Mouse (Mus musculus): ENCODE measurements around the gene Hsdl2.

Gene Hsdl2

DNA sequence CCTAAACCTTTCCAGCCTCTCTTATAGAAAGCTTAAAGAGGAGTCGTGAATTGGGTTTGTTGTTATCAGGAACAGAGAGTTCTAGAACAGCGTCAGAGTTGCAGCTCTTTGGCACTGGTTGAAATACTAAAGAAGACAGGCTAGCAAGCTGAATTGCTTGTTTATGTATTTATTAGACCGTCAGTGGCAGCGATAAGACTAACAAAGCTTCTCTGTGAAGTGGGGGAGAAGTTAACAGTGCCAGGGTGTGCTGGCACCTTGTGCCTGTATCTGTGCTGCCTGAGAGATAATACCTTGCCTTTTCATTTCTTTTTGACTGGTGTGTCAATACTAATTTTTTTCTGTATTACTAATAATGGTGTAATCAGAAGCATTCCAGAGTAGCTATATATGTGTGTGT, 46.9 kb downstream of the Hsdl2 start:
- no peak for DNase-seq

DNA sequence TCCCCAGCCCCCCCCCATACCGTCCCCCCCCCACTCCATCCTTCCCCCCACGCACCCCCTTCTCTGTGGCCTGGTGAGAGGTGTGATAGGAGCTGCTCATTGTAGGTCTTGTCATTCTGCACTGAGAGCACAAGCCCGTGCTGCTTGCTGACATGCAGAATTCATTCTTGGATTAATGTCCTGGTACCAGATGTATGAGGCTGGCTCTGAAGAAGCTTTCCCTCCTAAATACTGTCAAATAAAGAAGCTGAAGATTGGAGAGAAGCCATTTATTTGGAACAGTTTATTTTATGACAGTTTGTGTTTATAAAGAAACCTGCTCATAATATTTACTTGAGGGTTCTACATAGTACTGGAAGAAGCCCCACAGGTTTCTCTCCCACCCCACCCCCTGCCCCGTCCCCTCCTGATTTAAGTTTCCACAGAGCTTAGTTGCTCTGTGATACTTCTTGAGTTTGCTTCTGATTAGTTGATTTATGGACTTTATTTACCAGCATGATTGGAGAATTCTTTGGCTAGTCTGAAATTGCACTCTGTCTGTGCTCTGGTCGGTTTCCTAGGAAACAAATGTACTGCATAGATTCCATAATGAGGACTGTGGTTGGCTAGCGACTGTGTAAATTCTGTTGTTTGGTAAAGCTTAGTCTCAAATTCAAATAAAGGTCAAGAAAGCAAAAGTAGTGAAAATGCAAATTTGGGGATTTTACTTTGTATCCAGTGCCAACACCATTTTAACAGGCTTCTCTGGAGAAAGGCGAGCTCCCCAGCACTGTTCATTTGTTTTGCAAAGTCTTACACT, 47.9 kb downstream of the Hsdl2 start:
- DNase-seq = no peak

DNA sequence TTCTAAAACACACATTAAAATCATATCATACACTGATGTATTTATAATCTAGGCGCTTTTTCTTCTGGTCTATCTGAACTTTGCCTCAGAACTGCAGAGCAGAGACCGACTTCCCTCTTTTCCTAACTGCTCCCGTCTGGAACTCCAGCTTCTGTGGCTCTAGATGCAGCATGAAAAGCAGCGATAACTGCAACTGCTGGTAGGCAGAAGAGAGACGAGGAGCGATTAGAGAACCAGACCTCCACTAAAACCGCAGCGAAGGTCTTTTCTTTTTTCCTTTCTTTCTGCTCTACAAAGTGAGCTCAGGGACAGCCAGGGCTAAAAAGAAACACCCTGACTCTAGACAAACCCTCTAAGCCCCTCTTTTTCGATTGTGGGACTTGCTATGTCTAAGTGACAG, 48.8 kb downstream of the Hsdl2 start:
- DNase-seq = no peak

GRCm38 (mm10) chr4:59634532-59634931, 53.2 kb downstream of the Hsdl2 start:
- DNase-seq = no peak

DNA sequence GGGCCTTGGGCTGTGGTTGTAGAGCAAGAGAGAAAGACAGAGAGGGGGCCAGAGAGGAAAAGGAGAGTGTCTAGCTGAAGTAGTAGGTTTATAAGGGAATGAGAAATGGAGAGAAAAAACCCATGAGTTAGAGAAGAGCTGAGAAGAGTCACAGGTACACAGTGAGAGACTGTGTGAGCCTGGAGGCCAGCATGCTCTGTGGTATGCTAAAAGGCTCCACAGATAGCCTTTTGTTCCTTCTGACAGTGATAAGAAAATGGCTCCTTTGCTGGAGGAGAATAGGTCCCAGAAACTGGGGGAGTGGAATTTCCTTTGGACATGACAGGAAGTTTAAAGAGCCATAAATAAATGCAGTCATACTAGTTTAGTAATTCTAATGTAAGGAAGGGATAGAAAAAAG, 57.8 kb downstream of the Hsdl2 start:
- DNase-seq = no peak

GRCm38 (mm10) chr4:59640720-59641119, 59.4 kb downstream of the Hsdl2 start:
- DNase-seq = no peak

DNA sequence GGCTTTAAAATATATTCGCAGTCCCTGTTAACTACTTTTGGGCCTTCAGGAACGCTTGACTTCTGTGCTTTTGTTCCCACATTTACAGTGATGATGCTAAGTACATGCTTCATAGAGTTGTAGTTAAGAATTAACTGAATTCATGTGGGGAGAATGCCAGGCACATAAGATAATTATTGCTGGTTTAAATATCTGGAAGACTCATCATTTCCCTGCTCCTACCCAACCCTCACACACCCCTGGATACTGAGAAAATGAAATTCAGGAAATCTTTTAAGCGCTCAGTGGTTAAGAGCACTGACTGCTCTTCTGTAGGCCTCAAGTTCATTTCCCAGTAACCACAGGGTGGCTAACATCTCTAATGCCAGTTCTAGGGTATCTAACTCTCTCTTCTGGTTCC, 60.7 kb downstream of the Hsdl2 start:
- DNase-seq = no peak

DNA sequence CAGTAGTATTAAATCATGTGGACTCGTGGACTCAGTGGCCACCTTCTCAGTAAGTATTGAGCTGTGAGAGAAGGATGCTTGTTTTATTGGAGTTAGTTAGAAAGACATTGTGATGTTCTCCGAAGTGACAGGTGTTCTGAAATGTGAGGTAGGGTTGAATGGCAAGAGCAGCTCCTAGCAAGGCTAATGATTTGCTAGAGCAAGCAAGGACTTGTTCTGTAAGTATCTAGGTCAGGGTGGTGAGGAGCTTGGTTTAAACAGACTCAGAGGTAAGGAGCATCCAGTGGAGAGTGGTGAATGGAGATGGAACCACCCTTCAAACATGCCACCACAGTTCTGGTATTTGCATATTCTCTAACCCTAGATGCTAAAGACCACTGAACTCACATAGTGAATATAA, 61.3 kb downstream of the Hsdl2 start:
- no peak for DNase-seq

DNA sequence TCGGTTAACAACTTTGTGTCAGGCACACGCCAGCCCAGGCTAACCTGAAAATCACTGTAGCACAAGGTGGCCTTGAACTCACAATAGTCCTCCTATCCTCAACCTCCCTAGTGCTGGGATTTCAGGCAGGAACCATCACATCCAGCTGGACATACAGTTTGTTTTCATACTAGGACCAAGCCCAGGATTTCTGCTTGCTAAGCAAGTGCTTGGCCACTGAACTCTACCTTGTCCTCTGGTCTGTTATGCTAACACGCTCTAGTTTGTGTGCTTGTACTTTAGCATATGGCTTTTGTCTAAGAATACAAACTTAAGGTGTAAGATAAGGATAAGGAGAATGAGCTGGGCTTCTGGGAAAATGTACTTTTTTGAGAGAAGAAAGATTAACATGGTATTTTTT, 63.1 kb downstream of the Hsdl2 start:
- no peak for DNase-seq

DNA sequence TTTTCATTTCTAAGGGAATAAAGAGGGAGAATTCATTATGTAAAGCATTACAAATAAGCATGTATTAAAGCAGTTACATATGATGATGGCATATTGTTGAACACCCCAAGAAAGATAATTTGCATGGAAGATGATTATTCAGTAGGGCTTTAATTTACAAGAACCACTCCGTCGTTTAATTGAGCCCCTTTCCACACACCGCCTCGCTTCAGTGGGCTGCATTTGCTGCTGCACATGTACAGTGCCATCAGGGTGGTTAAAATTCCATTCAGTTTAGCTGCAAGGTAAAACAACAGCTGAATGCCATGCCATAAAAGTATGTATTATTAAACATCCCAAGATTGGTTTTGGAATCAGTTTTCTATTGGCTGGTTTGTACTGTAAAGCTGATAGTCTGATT, 63.6 kb downstream of the Hsdl2 start:
- peak in 1 of 2 experiments; percentile 21 for DNase-seq

DNA sequence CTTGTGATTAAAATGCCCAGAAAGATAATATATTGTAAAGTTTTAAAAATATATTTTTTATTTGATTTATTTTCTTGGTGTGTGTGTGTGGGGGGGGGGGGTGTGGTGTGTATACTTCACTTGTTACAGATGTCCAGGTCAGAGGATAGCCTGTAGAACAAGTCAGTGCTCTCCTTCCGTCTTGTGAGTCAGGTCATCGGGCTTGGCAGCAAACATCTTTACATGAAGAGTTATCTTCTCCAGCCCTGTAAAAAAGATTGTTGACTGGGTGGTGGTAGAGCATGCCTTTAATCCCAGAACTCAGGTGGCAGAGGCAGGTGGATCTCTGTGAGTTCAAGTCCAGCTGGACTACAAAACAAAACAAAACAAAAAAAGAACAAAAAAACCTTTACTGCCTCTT, 64.2 kb downstream of the Hsdl2 start:
- DNase-seq = no peak

DNA sequence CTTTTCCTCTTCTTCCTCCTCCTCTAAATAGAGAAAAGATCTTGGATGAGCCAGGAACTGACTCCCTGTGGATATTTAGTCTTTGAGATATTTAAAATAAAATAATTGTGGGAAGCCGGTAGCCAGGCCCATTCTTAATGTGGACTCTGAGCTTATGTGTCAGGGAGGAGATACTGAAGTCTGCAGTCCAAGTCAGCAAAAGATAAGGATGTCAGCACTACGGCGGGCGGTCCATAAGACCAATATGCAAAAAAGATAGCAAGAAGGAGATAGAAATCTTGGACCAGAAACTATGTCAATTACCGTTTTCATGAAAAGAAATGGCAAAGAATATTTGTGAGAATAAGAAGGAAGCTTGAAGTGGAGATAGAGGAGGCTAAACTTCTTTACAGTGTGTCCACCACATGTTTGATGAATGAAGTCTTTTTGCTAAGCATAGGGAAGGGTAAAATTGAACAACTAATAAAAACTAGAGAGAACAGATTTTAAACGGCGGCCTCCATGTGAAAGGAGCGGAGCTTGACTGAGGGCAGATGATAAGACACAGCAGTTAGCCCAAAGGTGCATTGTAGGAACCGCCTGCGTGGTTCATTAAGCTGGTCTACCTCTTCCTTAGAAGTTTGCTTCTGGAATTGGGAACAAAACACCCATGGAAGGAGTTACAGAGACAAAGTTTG, 64.8 kb downstream of the Hsdl2 start:
- DNase-seq = no peak

- DNase-seq = no peak
Measured at GRCm38 (mm10) chr4:59649119-59649518, 67.8 kb downstream of the Hsdl2 start.

GRCm38 (mm10) chr4:59652166-59652681, 70.9 kb downstream of the Hsdl2 start:
- DNase-seq = no peak

DNA sequence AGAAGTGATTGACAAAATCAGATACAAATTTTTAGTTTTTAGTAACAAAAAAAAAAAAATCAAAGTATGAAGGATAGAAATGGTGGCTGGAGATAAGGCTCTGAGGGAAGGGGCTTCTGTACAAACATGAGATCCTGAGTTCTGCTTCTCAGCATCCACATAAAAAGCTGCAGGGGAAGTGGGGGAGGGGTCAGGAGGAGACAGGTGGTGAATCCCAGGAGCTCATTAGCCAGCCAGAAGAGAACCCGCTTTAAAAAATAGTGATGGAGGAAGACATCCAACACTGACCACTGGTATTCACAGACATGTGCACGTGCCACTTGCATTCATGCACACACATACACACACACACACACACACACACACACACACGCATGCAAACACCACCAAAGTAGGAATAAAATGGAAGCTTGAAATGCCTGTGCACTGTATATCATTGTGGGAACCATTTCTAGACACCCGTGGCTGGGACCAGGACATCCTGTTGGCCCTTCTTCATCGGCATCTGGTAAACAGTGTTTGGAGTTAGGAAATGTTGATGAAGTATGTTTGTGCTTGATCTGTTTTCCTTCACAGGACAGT, 74.8 kb downstream of the Hsdl2 start:
- DNase-seq = no peak

- no peak for DNase-seq
Measured at GRCm38 (mm10) chr4:59662163-59662562, 80.8 kb downstream of the Hsdl2 start.

GRCm38 (mm10) chr4:59663451-59663850, 82.1 kb downstream of the Hsdl2 start:
- DNase-seq = no peak

DNA sequence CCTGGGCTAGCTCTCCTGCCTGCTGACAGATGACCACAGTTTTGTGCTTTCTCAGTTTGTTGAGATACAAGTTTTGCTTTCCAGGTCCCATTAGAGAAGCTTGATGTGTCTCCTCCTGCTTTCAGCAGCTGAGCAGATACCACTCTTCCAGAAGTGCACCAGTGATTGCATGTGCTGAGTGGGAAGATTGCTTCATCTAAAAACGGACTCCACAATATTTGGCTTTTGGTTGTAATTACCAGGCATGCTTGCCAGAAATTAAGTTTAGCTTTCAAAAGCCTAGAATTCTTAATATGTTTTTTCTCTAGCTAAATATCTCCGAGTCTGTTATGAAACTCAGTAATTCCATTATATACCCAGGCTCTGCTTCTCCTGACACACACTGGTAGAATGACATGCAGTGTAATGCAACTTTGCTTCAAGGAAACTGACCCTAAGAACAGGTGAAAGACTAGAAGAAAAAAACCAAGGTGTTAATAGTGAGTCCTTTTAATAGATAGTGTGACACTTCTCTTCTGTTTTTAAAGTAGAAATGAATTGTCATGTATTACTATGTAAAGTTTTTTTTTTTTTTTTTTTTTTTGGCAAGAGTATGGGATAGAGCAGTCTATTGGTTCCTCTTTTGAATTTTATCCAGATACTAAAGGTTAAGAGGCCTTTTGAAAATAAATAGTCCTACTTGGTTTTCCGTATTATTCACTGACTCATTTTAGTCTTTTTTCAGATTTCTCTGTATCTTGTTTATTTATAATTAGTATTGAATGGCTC, 85.4 kb downstream of the Hsdl2 start:
- DNase-seq = no peak

DNA sequence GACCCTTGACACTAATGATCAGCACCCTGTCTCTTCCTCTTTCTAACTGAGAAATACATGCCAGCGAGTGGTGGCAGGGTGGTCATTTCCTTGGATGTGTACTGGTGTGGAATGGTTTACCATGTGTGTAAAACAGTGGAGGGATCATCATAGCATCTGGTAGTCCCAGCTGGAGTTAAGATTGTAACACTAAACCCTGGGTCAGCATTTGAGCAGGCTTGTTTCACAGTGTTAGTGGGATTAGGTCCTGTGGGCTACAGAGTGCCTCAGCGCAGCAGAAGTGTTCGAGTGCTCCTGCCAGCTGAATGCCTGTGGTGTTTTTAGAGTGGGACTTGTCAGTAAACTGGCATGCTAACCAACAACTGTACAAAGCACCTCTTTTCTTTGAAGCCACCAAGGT, 86.7 kb downstream of the Hsdl2 start:
- no peak for DNase-seq
